Mouse (Mus musculus) stomach, postnatal 0 days (tissue): ENCODE results near the gene Fbln1.

ENCODE experiments used
- CTCF ChIP-seq: IDR thresholded peaks from 2 replicates; pipeline ENCODE4 v1.5.1; 2016; ENCODE audit warnings: antibody characterized with exemption, low read depth, mild to moderate bottlenecking, moderate library complexity
- EP300 ChIP-seq: optimal IDR thresholded peaks from 2 replicates; pipeline ENCODE3; 2016; ENCODE audit warnings: antibody characterized with exemption

- TF ChIP-seq CTCF: no peak
- no peak for TF ChIP-seq EP300
These were observed 1.3 kb downstream of the Fbln1 start for GRCm38 (mm10) chr15:85207081-85207480.
